Mouse (Mus musculus) left cerebral cortex, postnatal 10 days (tissue): Measurements from ENCODE around the gene Plod2. TPM values are rescaled to one million over a fixed set of nuclear protein-coding genes. Genes with fewer than 3 reads are reported as not detected.

Experiments used
- DNase-seq, 2 experiments: peaks; one replicate each; pipeline ENCODE4 v3.0.0; 2021 to 2022; ENCODE audit warnings: low spot score in 2 of 2, mixed read lengths in 1 of 2; ENCODE audit errors: extremely low spot score in 1 of 2
- intact Hi-C: fragments of 180-260 bp; cut with DNase I; formaldehyde crosslinking; loops from one replicate; pipeline ENCODE4 v1.15.1; 2025
- total RNA-seq, 2 experiments: library from RNA; stranded (reverse); gene quantifications; 2 replicates each; pipeline ENCODE4 v1.2.3; 2021

Gene Plod2
- total RNA-seq, 2 experiments from 2014 or later = 9.2 to 12.2 TPM

GRCm38 (mm10) chr9:92592757-92593156 is 50.7 kb downstream of the Plod2 start:
- no peak for DNase-seq
- intact Hi-C loops = no loop called here

- DNase-seq = no peak
- intact Hi-C loops = no loop called here
These were observed 52.5 kb downstream of the Plod2 start for GRCm38 (mm10) chr9:92594491-92594890.

GRCm38 (mm10) chr9:92595296-92595695 is 53.3 kb downstream of the Plod2 start:
- intact Hi-C loops = no loop called here
- no peak for DNase-seq

DNA sequence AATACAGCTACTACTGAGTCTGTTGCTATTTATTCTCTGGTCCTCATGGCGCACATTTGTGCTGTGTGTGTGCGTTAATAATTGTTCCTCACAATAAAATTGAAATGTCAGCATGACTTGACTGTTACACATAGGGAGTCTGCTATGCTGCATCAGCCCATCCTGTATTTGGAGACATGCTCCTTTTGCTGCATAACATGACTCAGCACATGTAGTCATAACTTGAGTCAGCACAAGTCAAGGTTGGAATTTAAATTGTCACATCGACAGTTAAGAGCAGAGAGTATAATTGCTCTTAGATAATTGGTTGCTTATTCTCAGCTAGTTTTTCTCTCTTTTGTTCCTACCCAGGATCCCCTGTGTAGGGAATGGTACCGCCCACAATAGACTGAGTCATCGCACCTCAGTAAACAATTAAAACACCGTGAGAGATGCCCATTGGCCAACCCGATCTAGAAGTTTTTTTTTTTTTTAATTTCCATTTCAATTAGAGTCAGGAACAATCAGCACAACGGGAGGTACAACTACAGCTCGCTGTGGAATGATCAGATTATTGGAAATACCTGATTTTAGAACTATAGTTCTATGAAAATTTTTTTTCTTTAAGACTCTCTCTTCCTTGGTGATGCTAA is 55.0 kb downstream of the Plod2 start:
- no peak for DNase-seq
- intact Hi-C loops = no loop called here

DNA sequence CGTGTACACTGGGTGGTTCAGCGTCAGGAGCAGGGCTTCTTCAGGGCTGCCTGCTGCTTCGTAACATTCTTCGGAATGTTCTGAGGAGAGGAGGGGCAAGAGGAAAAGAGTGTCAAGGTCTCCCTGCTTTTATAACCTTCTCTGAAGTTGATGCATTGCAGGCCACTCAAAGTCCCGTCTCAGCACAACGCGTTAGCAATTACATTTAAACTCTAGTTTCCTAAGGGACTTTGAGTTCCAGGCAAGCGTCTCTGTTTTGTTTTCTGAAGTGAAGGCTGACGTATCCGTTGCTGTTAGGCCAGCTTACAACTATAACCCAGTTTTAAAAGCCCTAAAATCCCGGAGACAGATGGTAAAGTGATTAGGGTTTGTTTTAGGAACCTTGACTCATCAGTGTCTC is 55.8 kb downstream of the Plod2 start:
- no peak for DNase-seq
- intact Hi-C loops = no loop called here

DNA sequence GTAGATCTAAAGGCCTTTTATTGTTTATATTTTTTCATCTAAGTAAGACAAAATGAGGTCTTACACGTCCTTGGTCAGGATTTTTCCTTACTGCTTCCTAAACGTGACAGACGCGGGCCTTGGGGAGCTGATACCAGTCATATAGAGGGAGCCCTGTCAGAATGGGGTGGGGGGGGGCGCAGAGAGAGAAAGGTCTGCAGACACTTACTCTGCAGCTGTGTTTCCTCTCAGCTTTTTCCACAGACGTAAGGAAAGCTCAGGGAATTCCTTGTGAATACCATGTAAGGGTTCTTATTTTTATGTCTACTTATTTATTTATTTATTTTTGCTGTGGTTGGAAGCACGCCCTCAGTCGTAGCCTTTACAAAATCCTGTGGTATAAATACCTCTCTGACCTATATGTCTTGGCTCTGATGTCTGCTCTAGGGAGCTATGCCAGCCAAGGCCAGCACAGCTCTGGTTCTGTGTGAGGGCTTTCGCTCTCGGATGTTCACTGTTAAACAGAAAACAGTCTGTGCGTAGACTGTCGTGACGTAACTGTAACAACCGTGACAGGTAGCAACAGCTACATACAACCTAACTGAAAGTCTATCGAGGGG is 58.0 kb downstream of the Plod2 start:
- DNase-seq = no peak
- intact Hi-C loops = loop anchor here (10.0 kb wide), 1 partner anchor 455 kb away; no protein-coding TSS in a partner anchor

DNA sequence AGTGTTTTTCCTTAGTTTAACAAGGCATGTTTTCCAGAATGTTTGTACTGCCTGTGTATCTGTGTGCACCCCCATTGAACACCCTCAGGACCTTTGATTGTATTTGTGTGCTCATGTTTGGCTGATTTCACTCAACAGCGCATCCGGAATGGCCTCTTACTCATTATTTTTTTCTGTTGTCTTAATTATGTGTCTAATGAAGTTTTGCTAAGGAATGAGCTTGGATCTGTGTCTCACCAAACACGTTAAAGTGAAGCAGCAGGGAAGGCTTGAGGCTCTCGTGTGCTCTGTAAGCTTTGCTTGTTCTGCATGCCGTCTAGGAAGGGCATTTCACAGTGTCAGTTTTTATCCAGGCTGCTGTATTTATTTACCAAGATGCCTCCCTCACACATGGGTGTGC is 59.5 kb downstream of the Plod2 start:
- DNase-seq = no peak
- intact Hi-C loops = loop anchor here (10.0 kb wide), 1 partner anchor 457 kb away; no protein-coding TSS in a partner anchor

DNA sequence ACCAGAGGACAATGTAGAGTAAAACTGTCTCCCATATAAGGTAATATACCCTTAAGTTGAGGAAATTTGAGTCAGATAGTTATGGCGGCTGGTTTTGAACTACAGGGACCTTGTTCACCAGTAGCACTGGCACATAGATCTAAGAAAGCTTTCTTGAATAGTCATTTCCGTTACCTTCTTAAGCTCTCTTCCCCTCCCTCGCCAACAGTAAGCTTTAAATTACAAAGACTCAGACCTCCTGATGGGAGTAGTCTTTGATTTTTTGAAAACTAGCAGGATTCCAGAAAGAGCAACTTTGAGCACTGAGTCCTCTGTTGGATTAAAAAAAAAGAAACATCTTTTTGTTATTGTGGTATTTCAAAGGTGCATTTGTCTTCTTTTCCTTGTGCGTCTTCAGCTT is 61.5 kb downstream of the Plod2 start:
- DNase-seq = no peak
- intact Hi-C loops = loop anchor here (10.0 kb wide), 1 partner anchor 459 kb away; no protein-coding TSS in a partner anchor

DNA sequence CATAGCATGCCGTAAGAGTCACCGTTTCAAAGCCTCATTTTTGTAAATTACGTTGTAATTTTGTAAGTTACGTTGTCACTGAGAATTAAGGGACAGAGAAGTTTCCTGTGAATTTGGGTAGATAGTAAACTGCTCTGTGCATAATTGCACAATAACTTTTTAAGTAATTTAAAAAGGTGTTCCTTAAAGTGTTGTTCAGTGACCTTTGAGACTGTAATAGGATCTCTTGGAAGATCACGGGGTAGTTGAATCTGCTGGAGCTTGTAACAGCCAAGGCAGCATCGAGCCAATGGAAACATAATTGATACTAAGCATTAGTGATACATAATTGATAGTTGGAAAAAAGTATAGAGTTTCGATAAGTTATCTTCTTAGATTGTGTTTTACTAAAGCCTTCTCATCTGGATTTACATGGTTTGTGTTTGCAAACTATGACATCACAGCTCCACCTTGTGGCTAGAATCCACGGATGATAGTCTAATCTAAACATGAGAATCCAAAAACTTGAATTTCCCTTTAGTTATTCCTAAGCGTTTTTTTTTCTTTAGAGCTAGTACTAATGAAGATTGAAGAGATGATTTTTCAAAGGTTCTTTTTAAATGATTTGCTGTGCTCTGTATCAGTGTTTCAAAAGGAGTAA is 68.7 kb downstream of the Plod2 start:
- peak; percentile 52 to 61 for DNase-seq
- intact Hi-C loops = loop anchor here (2.0 kb wide), 2 partner anchors 112 to 394 kb away; no protein-coding TSS in a partner anchor

GRCm38 (mm10) chr9:92612641-92613040 is 70.6 kb downstream of the Plod2 start:
- intact Hi-C loops = no loop called here
- DNase-seq = peak in 1 of 2 experiments; percentile 19

- no peak for DNase-seq
- intact Hi-C loops = no loop called here
These were observed 71.2 kb downstream of the Plod2 start for GRCm38 (mm10) chr9:92613206-92613605.

GRCm38 (mm10) chr9:92616418-92616817 is 74.4 kb downstream of the Plod2 start:
- DNase-seq = no peak
- intact Hi-C loops = no loop called here

- DNase-seq = no peak
- intact Hi-C loops = no loop called here
These were observed 75.4 kb downstream of the Plod2 start for GRCm38 (mm10) chr9:92617376-92617775.

DNA sequence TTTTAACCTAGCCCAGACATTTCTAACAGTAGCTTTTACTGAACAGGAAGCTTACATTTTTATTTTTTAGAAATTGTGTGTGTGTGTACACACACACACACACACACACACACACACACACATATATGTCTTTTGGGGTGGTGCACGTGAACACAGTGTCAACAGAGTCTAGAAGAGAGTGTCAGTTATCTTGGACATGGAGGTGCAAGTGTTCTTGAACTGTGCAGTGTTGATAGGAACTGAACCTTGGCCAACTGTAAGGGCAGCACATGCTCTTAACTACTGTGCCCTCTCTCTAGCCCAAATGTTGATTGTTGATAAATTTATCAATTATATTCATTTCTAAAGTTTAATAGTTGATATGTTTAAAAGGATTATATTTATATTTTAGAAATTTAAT is 78.1 kb downstream of the Plod2 start:
- intact Hi-C loops = no loop called here

GRCm38 (mm10) chr9:92621246-92621645 is 79.2 kb downstream of the Plod2 start:
- intact Hi-C loops = no loop called here

More for the DNA sequence above, 78.1 kb downstream of the Plod2 start:
- DNase-seq = no peak

GRCm38 (mm10) chr9:92621878-92622282 is 79.9 kb downstream of the Plod2 start:
- no peak for DNase-seq
- intact Hi-C loops = no loop called here

More at GRCm38 (mm10) chr9:92621246-92621645, 79.2 kb downstream of the Plod2 start:
- DNase-seq = no peak

DNA sequence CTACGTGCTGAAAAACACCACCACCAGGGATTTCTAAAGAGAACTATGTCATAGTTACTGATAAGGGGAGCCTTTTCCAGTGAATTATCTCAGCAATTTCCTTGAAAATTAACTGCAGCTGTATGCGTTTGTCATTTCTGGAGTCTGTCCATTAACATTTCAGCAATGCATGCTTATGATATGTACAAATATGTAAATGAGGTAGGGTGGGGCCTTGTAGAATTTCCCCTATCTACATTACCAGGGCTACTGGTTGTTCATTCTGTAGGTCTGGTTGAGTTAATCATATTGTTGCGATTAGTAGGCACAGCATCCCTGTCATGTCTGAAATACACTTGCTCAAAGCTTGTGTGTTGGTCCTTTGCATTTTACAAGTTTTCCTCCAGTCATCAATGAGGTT is 92.8 kb downstream of the Plod2 start:
- intact Hi-C loops = loop anchor here (5.0 to 10.0 kb wide), 2 partner anchors 243 to 1980 kb away; no protein-coding TSS in a partner anchor
- DNase-seq = no peak

DNA sequence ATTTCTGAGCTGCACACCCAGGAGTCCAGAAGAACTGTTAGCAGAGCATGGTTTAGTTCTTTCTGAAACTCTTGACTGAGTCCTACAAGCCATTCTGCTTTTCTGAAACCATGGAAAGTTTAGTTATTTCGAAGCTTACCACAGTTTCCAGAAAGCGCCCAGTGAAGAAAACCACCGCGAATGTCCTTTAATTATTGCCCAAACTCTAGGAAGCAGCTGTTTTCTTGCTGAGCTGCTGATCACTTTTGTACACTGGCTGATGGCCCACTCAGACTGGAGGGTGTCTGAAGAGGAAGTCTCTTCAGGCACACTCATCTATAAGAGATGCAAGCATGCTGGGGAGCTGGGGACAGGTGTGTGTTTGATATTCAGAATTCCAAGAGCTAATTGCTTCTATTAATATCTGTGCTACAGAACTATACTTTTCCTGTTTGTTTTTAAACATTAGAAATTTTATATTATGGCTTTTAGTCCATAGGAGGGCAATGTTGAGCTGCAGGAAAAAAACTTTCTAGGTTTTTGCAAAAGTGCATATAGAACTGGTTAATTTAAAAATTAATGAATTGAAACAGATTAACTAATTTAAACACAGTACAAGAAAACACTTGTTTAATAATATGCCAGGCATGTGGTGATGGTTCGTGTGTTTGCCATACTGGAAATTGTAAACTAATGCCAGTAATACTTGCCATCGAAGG is 97.3 kb downstream of the Plod2 start:
- DNase-seq = peak; percentile 11 to 30
- intact Hi-C loops = loop anchor here (5.0 to 10.0 kb wide), 2 partner anchors 238 to 1975 kb away; no protein-coding TSS in a partner anchor

DNA sequence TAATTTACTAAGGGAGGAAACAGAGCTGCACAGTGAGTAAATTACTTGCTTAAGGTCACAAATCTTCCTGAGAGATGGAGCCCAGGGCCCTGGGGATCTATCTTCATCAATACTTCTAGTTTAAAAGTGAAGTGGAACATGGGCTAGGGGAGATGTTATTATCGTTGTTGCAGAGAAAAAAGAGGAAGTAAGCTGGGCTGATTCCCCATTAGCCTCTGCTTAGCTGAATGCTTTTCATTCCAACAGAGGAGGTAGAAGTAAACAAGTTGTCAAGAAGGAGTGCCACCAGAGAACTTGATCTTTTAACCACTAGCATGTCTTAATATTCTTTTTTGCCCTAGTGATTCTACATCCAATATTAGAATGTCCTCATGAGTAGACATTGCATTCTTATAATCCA is 99.7 kb downstream of the Plod2 start:
- intact Hi-C loops = no loop called here
- DNase-seq = no peak
